Mouse (Mus musculus): ENCODE data around the gene Myo1h. TPM values are rescaled to one million over a fixed set of nuclear protein-coding genes. Genes with fewer than 3 reads are reported as not detected.

Myo1h gene
- polyA plus RNA-seq, 1 experiment, result 0.09 TPM

DNA sequence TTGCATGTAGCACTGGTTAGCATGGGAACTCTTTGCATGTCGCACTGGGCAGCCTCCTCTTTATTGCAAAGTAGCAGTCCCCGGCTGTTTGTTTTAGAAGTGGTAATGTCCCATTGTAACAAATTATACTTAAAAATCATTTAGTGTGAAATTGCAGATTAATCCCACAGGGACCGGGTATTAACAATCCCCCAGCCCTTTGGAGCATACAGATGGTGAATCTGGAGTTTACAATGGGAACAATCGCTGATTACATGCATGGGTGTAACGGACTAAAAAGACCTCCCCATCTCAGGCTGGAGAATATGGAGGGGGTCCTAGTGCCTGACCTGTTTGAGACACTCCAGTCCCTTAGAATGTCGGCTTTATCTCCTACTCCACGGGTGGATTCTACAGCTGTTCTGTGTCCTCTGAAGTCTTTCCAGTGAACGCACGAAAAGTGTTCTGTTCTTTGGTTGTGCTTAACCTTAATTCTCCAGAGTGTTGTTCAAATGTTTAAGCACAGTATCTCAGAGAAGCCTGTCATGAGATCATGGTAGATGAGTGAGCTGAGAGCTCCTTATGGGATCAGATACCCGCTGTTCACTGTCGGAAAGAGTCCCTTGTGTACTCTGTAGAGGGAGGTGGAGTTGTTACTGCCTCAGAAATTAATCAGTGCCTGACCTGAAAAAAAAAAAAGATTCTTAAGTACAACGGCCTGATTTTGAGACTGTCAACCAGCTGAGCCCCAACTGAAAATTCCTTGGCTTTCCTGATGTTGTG is 9.4 kb upstream of the Myo1h start:
- no peaks in the 10 kb centered on the region for H3K4me1 ChIP-seq (ENCODE audit: control insufficient read depth, insufficient read depth, low read length)
- 50% methylated on average over 12 of the region's 12 CpGs for WGBS
- H3K4me3 ChIP-seq (ENCODE audit: insufficient read depth, low read depth, low read length), result no peak overlapping the region
- TF ChIP-seq POLR2A (IDR thresholded peaks at IDR 0.05; ENCODE audit: low read depth, low read length), result no peak
- TF ChIP-seq CTCF (conservative IDR thresholded peaks at IDR 0.05; ENCODE audit: insufficient read depth, insufficient read length, low read depth, low read length), result no peak
- no peaks in the 10 kb centered on the region for H3K27me3 ChIP-seq (replicated peaks; ENCODE audit: control insufficient read depth, insufficient read depth, low read length)
- no peak overlapping the region for H3K27ac ChIP-seq (ENCODE audit: insufficient read depth, low read depth, low read length)
- no peaks in the 10 kb centered on the region for H3K36me3 ChIP-seq (ENCODE audit: control insufficient read depth, insufficient read depth, low read length)
- no peak for DNase-seq

DNA sequence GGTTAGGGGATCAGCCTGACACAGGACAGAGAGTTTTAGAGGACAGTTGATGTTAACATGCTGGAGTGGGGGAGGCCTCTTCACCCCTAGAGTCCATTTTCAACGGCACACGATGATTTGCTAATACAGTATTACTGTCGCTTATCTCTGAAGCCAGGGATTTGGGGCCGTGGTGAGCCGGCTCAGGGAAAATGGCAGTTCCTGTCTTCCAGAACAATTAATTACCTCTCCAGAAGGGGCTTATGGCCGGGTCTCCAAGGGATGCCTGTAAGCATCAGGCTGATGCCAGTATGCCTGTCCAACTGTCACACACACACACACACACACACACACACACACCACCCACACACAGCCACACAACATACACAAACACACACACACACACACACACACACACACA is 6.6 kb upstream of the Myo1h start:
- 51% methylated on average over 6 of the region's 6 CpGs for WGBS
- DNase-seq, result no peak

DNA sequence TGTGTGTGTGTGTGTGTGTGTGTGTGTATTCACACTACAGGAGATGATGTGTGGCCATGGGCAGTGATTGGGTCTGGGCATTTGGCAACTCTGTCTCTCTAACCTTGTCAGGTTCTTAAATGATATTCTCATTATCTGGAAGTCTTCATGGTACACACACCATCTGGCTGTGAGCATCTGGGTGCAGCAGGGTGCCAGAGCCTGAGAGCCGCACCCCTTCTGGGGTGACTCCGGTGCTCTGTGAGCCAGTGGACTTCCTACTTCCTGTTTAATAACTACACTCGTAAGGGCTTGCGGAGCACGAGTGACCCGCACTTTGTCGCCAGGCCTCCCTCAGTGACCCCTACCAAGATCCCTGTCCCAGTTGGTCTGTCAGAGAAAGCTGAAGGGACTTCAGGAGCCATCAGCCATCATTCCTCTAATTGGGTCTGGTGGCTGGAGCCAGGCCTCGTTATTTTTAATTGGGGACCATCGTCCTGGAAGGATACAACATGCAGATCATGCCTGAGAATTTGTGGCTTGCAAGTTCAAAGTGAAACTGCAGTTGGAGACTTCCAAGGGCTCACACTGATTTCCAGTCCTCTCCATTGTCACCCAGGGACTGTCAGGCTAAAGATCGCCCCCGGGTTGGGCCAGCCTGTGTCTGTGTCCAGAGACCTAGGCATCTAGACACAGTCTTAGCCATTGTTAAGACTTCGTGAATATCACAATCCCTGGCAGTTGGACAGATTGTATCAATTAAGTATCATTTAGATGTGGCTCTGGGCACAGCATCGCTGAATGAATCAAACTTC is 4.2 kb upstream of the Myo1h start:
- no peaks in the 10 kb centered on the region for H3K36me3 ChIP-seq (ENCODE audit: control insufficient read depth, insufficient read depth, low read length)
- H3K27me3 ChIP-seq (replicated peaks; ENCODE audit: control insufficient read depth, insufficient read depth, low read length), result no peaks in the 10 kb centered on the region
- 64% methylated on average over 13 of the region's 13 CpGs for WGBS
- DNase-seq, result no peak
- H3K27ac ChIP-seq (ENCODE audit: insufficient read depth, low read depth, low read length), result no peak overlapping the region
- no peaks in the 10 kb centered on the region for H3K4me1 ChIP-seq (ENCODE audit: control insufficient read depth, insufficient read depth, low read length)
- TF ChIP-seq CTCF (conservative IDR thresholded peaks at IDR 0.05; ENCODE audit: insufficient read depth, insufficient read length, low read depth, low read length) (no peak), POLR2A (IDR thresholded peaks at IDR 0.05; ENCODE audit: low read depth, low read length) (no peak)
- no peak overlapping the region for H3K4me3 ChIP-seq (ENCODE audit: insufficient read depth, low read depth, low read length)

More for the DNA sequence above, 6.6 kb upstream of the Myo1h start:
- Histone ChIP-seq H3K27ac (ENCODE audit: insufficient read depth, low read depth, low read length) (no peak overlapping the region), H3K36me3 (ENCODE audit: control insufficient read depth, insufficient read depth, low read length) (no peaks in the 10 kb centered on the region), H3K4me1 (ENCODE audit: control insufficient read depth, insufficient read depth, low read length) (no peaks in the 10 kb centered on the region), H3K4me3 (ENCODE audit: insufficient read depth, low read depth, low read length) (no peak overlapping the region), H3K27me3 (replicated peaks; ENCODE audit: control insufficient read depth, insufficient read depth, low read length) (no peaks in the 10 kb centered on the region)
- TF ChIP-seq POLR2A (IDR thresholded peaks at IDR 0.05; ENCODE audit: low read depth, low read length), result no peak
- no peak for TF ChIP-seq CTCF (conservative IDR thresholded peaks at IDR 0.05; ENCODE audit: insufficient read depth, insufficient read length, low read depth, low read length)

DNA sequence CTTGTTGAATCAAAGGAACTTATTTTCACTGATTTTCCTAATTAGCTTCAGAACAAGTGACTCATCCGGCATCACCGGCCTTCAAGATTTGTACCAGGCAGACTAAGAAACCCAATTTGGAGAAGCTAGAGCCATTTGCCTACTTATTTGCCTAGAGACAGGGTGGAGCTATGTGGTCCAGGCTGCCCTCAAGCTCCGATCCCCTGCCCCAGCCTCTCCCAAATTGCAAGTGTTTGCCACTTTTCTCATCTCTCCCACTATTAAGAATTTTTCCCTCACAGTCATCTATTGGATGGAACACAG is 3.6 kb upstream of the Myo1h start:
- TF ChIP-seq CTCF (conservative IDR thresholded peaks at IDR 0.05; ENCODE audit: insufficient read depth, insufficient read length, low read depth, low read length), result no peak
- no peak for TF ChIP-seq POLR2A (IDR thresholded peaks at IDR 0.05; ENCODE audit: low read depth, low read length)
- Histone ChIP-seq H3K27ac (ENCODE audit: insufficient read depth, low read depth, low read length) (no peak overlapping the region), H3K36me3 (ENCODE audit: control insufficient read depth, insufficient read depth, low read length) (no peaks in the 10 kb centered on the region), H3K4me3 (ENCODE audit: insufficient read depth, low read depth, low read length) (no peak overlapping the region), H3K4me1 (ENCODE audit: control insufficient read depth, insufficient read depth, low read length) (no peaks in the 10 kb centered on the region), H3K27me3 (replicated peaks; ENCODE audit: control insufficient read depth, insufficient read depth, low read length) (no peaks in the 10 kb centered on the region)
- 92% methylated on average over 3 of the region's 3 CpGs for WGBS
- DNase-seq, result no peak

DNA sequence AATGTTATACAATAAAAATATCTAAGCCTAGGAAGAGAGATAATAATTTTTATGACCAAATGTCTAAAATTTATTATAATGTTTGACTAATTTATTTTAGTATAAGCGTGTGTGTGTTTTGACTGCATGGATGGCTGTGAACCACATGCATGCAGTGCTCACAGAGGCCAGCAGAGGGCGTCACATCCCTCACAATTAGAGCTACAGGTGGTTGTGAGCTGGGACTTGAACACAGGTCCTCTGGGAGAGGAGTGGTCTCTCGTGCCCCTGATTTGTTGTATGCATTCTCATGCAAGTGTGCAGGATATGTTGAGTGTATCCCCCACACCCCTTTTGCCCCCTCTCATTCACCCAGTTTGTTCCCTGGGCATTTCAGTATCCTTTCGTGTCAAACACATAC is 2.9 kb upstream of the Myo1h start:
- Histone ChIP-seq H3K36me3 (ENCODE audit: control insufficient read depth, insufficient read depth, low read length) (no peaks in the 10 kb centered on the region), H3K27ac (ENCODE audit: insufficient read depth, low read depth, low read length) (no peak overlapping the region), H3K4me1 (ENCODE audit: control insufficient read depth, insufficient read depth, low read length) (no peaks in the 10 kb centered on the region), H3K27me3 (replicated peaks; ENCODE audit: control insufficient read depth, insufficient read depth, low read length) (no peaks in the 10 kb centered on the region), H3K4me3 (ENCODE audit: insufficient read depth, low read depth, low read length) (no peak overlapping the region)
- no peak for DNase-seq
- no peak for TF ChIP-seq POLR2A (IDR thresholded peaks at IDR 0.05; ENCODE audit: low read depth, low read length)
- peak; percentile 35; the same call in 1 of the 2 replicates for TF ChIP-seq CTCF (conservative IDR thresholded peaks at IDR 0.05; ENCODE audit: insufficient read depth, insufficient read length, low read depth, low read length)
- WGBS, result 80% methylated on average over 4 of the region's 4 CpGs

DNA sequence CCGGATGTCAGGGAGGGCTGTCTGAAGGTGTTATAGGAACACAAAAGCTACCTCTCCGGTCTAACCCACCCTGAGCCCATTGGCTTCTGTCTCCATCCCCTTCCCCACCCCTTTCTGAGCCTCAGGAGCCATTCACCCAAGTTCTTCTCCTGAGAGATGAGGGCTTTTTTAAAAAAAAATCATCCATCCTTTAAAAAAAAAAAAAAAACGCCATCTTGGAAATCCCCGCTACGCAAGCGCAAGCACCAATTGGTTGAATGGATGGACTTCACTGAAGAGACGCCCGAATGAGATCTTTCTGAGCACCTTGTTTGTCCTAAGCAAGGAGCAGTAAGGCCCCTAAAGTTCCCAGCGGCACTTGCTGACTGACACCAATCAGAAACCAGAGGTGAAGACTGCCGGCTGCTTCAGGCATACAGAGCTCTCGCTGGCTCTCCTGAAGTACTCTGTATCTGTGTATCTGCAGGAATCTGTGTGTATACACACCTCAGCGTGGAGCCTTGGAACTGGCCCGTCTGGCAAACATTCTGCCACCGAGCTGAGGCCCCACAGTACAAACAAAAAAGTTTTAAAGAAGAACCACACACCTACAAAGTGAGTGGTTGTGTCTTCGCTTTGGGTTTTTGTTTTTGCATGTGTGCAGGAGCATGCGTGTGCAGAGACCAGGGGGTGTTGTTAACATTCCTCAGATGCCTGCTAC is 1.9 kb upstream of the Myo1h start:
- 84% methylated on average over 16 of the region's 16 CpGs for WGBS
- no peaks in the 10 kb centered on the region for H3K27me3 ChIP-seq (replicated peaks; ENCODE audit: control insufficient read depth, insufficient read depth, low read length)
- H3K27ac ChIP-seq (ENCODE audit: insufficient read depth, low read depth, low read length), result no peak overlapping the region
- TF ChIP-seq CTCF (conservative IDR thresholded peaks at IDR 0.05; ENCODE audit: insufficient read depth, insufficient read length, low read depth, low read length) (no peak), POLR2A (IDR thresholded peaks at IDR 0.05; ENCODE audit: low read depth, low read length) (no peak)
- no peaks in the 10 kb centered on the region for H3K36me3 ChIP-seq (ENCODE audit: control insufficient read depth, insufficient read depth, low read length)
- DNase-seq, result no peak
- H3K4me1 ChIP-seq (ENCODE audit: control insufficient read depth, insufficient read depth, low read length), result no peaks in the 10 kb centered on the region
- no peak overlapping the region for H3K4me3 ChIP-seq (ENCODE audit: insufficient read depth, low read depth, low read length)

DNA sequence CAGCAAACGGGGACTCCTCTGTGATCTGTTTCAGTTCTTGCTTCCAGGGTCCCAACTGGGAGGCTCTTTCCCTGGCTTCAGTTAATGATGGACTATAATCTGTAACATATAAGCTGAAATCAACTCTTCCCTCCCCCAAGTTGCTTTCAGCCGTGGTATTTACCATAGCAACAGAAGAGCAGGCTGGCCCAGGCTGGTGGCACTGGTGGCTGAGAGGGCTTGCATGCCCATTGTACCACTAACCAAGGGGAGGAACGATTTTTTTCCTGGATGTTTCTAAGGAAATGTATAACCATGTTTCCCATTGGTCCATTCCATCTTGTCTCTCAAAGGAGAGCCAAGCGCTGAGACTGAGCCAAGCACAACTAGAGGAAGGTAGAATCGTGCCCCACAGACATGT is 570 bp upstream of the Myo1h start:
- WGBS, result 37% methylated on average over 5 of the region's 5 CpGs
- H3K4me1 ChIP-seq (ENCODE audit: control insufficient read depth, insufficient read depth, low read length), result no peaks in the 10 kb centered on the region
- H3K27me3 ChIP-seq (replicated peaks; ENCODE audit: control insufficient read depth, insufficient read depth, low read length), result no peaks in the 10 kb centered on the region
- no peak overlapping the region for H3K27ac ChIP-seq (ENCODE audit: insufficient read depth, low read depth, low read length)
- no peak for TF ChIP-seq POLR2A (IDR thresholded peaks at IDR 0.05; ENCODE audit: low read depth, low read length)
- no peak for DNase-seq
- H3K36me3 ChIP-seq (ENCODE audit: control insufficient read depth, insufficient read depth, low read length), result no peaks in the 10 kb centered on the region
- H3K4me3 ChIP-seq (ENCODE audit: insufficient read depth, low read depth, low read length), result no peak overlapping the region
